ENCODE assay signal across 7 mouse cellular contexts in the genomic region with DNA sequence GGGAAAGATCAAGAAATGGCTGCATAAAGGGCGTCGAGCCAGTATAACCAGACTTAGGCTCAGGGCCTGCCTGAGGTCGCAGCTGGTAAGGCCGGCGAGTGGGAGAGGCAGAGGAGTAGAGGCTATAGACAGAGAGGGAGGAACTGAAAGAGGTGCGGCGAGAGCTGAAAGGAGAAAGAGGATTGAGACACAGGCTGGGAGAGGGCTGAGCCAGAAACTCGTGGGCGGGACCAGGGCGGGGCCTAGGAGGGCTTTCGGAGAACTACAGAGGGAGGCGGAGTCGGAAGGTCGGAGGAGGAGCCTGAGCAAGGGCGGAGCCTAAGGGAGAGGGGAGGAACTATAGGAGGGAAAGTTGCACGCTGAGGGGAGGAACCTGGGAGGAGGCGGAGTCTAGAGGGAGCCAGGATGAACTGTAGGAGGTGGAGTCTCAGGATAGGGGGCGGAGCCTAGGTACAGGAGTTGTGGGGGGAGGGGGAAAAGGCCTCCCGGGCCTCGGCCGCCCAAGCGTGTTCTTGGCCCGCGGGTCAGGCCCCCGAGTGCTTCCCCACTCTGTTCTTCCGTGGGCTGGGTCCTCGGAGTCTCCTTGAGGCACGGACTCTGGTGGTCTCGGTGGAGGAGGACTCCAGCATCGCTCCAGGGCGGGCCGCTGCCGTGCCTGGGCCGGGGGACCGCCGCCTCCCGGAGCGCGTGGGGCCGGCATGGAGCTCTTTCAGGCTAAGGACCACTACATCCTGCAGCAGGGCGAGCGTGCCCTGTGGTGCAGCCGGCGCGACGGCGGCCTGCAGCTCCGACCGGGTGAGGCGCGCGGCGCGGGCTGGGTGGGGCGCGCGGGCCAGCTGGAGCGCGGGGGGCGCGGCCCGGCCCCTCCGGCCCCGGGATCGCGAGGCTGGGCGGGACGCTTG. TPM values are rescaled to one million over a fixed set of nuclear protein-coding genes. Genes with fewer than 3 reads are reported as not detected.
DNase-seq lines count a peak whose midpoint lies in the region; ATAC-seq lines count a peak whose summit lies in the region.

A gene (plus strand): TSS at position 432 of the 902 bp plus-strand sequence.

- peak; percentile 97 for ATAC-seq in intestine, embryonic 16.5 days
- ATAC-seq in midbrain, embryonic 11.5 days (ENCODE audit: low FRiP score) = peak; percentile 98

- peak within 1 kb of the TSS; percentile 90 for H3K4me3 ChIP-seq in intestine, embryonic 16.5 days (ENCODE audit: low read length)
- peak within 1 kb of the TSS; percentile 80 for H3K4me3 ChIP-seq in midbrain, embryonic 11.5 days (ENCODE audit: low read depth, low read length)

- 2% methylated on average over 62 of the region's 68 CpGs for WGBS in intestine, embryonic 16.5 days
- WGBS in midbrain, embryonic 11.5 days = 2% methylated on average over 64 of the region's 68 CpGs

- intact Hi-C loops in left cerebral cortex, postnatal 36 days (cut with DNase I) = loop anchor here (5.0 kb wide), 1 partner anchor 59 kb away; no protein-coding TSS in a partner anchor

- no peaks in the 10 kb centered on the region for H3K9me3 ChIP-seq in intestine, embryonic 16.5 days (ENCODE audit: control insufficient read depth, low read length)
- no peaks in the 10 kb centered on the region for H3K9me3 ChIP-seq in midbrain, embryonic 11.5 days (ENCODE audit: control insufficient read depth, low read length)

- peak within 1 kb of the TSS; percentile 76 for H3K27ac ChIP-seq in intestine, embryonic 16.5 days (ENCODE audit: low read length)
- peak within 1 kb of the TSS; percentile 22 for H3K27ac ChIP-seq in midbrain, embryonic 11.5 days (ENCODE audit: low read depth, low read length)

- peak within 1 kb of the TSS; percentile 85 for H3K4me2 ChIP-seq in intestine, embryonic 16.5 days (ENCODE audit: low read depth, low read length)
- peak within 1 kb of the TSS; percentile 87 for H3K4me2 ChIP-seq in midbrain, embryonic 11.5 days

- peak; percentile 99 for DNase-seq in adrenal gland, adult 8-10 months
- DNase-seq in embryo, embryonic 9.5 days (ENCODE audit: extremely low spot score) = peak; percentile 100
- DNase-seq in gastrocnemius, postnatal 4 days (ENCODE audit: low spot score in 2 of 2) = peak; percentile 96 to 98
- DNase-seq in left cerebral cortex, postnatal 36 days (ENCODE audit: low spot score in 2 of 2) = peak; percentile 91 to 94
- peak; percentile 100 for DNase-seq in midbrain, embryonic 11.5 days (ENCODE audit: low spot score, missing footprints)
- peak; percentile 98 for DNase-seq in skeletal muscle tissue, adult 2 months (ENCODE audit: low read depth, low spot score)

- H3K4me1 ChIP-seq in intestine, embryonic 16.5 days (ENCODE audit: control insufficient read depth, insufficient read depth, low read length) = 0 out of 2 replicates have a peak, but pooled peaks cover 7% of the 10 kb centered on the region
- H3K4me1 ChIP-seq in midbrain, embryonic 11.5 days (ENCODE audit: control insufficient read depth, insufficient read depth, low read length) = 0 out of 2 replicates have a peak, but pooled peaks cover 2% of the 10 kb centered on the region

- H3K27me3 ChIP-seq in intestine, embryonic 16.5 days (replicated peaks; ENCODE audit: control insufficient read depth, insufficient read depth, low read length) = no peaks in the 10 kb centered on the region
- no peaks in the 10 kb centered on the region for H3K27me3 ChIP-seq in midbrain, embryonic 11.5 days (ENCODE audit: control insufficient read depth, insufficient read depth, low read length)

- H3K9ac ChIP-seq in intestine, embryonic 16.5 days (ENCODE audit: low read depth, low read length) = peak within 1 kb of the TSS; percentile 89
- H3K9ac ChIP-seq in midbrain, embryonic 11.5 days (ENCODE audit: low read length) = peak within 1 kb of the TSS; percentile 84

- H3K36me3 ChIP-seq in intestine, embryonic 16.5 days (ENCODE audit: control insufficient read depth, insufficient read depth, low read length) = no peaks in the 10 kb centered on the region
- H3K36me3 ChIP-seq in midbrain, embryonic 11.5 days (ENCODE audit: control insufficient read depth, insufficient read depth, low read length) = no peaks in the 10 kb centered on the region

RNA-seq across cellular contexts. Expression of the gene that starts here (rescaled TPM):
- 10 to 100 TPM; 21.7 to 32.3 (median 27.2) TPM for total RNA-seq in adrenal gland, adult 8-10 months (2022)
- 1 to 10 TPM; 9.1 to 9.2 TPM for total RNA-seq in gastrocnemius, postnatal 4 days (2021)
- polyA plus RNA-seq in intestine, embryonic 16.5 days (2015; fragmentation: Nextera tagmentation; extraction: Ambion mirVana) = 12.0 and 12.6 TPM in 2 replicates
- total RNA-seq in left cerebral cortex, postnatal 36 days (2021) = 10 to 100 TPM; 88.9 to 94.6 TPM
- 115 and 132 TPM in 2 replicates for polyA plus RNA-seq in midbrain, embryonic 11.5 days (2014; fragmentation: Nextera tagmentation; extraction: Ambion mirVana)

Comparison
In these comparisons a context has a peak if more than half of its experiments do, and no peak if none do; other contexts are left out.
1. Peak in every context shown above with its lines: DNase-seq, ATAC-seq, H3K4me3 ChIP-seq and H3K27ac ChIP-seq.